Mouse (Mus musculus) cerebellum, adult 11 months (tissue): ENCODE results near the gene Msh3.
A peak's percentile ranks its signal among the peaks of the same experiment; 100 is the strongest.
"Not testable (repeated sequence)": the region's sequence is repeated elsewhere in the genome, so short reads cannot be mapped to it uniquely, and the experiment has no call there.

Source experiments
- DNase-seq: peaks from one replicate; pipeline ENCODE4 v3.0.0; 2022

Msh3 gene

GRCm38 (mm10) chr13:92354456-92355271, at the start of gene Msh3, which contains the start of gene Dhfr:
Msh3 (minus strand) TSS chr13:92355003.
Dhfr (plus strand) TSS chr13:92354726.
- DNase-seq: peak; percentile 97

GRCm38 (mm10) chr13:92403496-92403895, 48.7 kb upstream of the Msh3 start:
- no peak for DNase-seq

GRCm38 (mm10) chr13:92402063-92402462, 47.3 kb upstream of the Msh3 start:
- no peak for DNase-seq

DNA sequence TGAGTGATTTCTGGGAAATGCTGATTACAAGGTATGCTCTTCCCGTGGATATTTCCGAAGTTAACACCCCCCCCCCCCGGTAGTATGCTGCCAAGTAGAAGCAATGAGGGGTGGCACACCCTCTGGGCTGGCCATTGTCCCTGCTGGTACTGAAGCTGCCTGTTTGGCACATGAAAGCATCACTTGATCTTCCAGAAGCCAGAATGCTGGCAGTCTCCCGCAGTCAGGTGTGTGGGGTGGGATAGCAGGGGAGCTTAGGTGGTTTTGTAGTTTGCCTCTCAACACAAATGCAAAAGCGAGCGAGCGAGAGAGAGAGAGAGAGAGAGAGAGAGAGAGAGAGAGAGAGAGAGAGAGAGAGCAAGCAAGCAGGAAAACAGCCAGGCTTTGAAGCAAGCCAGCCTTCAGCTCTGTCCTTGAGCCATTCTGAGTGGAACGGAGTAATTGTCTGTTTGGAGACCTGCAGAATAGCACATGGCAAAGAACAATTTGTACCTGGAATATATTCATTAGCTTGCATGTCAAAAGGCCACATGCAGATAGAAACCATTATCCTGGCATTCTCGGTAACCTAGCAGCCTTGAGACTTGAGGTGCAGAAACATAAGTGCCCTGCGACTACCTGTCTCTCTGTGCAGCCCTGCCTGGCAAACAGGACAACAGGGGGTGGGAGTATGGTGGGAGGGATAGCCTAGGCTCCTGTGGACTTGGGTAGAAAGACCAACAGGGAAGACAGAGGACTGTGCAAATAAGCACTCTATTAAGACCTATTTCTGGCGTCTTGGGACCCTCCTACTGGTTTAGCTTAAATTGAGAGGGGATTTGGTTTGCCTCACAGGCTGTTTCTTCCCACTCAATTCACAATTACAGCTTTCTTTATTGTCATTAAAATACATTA, 43.9 kb upstream of the Msh3 start:
- DNase-seq: peak; percentile 25

DNA sequence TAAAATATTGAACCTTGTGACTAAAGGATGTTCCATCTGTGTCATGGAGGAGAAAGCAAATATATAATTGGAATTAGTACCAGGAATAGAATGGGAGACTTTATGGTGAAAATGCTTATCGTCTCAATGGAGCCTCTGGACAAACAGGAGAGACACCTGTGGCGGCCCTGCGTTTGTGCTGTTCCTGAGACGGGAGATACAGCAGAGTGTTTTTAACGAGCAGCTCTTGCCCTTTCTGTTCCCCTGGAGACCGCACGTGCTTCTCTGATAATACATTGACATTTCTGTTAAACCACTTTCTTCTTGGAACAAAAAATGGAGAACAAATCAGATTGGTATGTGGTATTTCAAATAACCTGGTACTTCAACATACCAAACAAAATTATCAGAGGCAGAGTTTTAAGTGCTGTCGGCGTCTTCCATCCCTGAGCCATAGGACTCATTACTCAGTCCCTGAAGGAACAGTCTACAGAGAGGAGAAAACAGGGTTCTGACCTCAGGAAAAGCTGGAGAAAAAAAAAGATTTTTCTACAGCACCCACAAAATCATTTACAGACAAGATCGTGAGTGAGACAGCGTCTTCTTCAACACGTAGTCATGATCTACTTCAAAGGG, 38.4 kb upstream of the Msh3 start:
- DNase-seq: no peak

GRCm38 (mm10) chr13:92387367-92387766, 32.6 kb upstream of the Msh3 start:
- DNase-seq: no peak

DNA sequence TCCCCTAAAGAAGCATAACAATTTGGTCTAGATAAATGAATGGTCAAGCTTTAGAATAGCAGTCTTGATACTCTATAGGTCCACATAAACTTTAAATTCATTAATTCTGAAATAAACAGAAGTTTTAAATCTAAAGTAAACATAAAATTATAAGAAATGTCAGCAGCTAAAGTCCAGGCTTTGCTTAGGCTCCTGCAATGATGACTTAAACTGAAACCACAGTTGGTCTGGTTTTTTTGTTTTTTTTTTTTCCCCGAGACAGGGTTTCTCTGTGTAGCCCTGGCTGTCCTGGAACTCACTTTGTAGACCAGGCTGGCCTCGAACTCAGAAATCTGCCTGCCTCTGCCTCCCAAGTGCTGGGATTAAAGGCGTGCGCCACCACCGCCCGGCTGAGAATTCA, 16.7 kb upstream of the Msh3 start:
- not testable (repeated sequence) for DNase-seq

DNA sequence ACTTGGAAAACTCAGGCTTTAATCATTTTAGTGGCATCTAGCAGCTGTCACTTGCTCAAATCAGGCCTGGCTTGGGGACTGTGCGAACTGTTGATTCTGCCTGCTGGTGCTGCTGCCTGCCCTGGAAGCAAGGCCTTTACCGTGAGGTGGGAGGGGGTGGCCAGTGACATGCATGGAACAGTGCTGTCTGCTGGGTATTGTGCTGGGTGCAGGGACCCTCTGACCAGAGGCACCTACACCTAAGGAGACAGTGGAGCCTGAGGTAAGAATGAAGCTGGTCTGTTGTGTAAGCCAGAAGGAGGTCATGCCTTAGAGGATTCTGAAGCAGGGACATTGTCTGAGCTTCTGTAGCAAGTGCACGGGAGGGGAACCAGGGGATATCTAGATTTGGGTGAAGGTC, 16.0 kb upstream of the Msh3 start:
- no peak for DNase-seq

DNA sequence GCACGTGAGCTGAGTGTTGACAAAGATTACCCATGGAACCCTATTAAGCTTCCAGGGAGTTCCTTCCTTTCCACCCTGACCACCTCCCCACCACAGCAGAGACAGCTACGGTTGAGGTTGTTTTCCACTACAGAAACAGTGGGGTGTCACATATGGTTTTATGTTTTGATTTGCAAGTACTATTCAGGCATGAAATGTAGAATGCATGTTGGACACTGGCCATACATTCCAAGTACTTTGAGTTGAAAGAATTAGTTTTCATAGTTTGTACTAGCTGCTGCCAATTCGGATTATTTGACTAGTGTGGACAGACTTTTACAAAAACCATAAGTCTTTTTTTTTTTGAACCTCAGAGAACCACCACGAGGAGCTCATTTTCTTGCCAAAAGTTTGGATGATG, 10.5 kb upstream of the Msh3 start:
- no peak for DNase-seq

DNA sequence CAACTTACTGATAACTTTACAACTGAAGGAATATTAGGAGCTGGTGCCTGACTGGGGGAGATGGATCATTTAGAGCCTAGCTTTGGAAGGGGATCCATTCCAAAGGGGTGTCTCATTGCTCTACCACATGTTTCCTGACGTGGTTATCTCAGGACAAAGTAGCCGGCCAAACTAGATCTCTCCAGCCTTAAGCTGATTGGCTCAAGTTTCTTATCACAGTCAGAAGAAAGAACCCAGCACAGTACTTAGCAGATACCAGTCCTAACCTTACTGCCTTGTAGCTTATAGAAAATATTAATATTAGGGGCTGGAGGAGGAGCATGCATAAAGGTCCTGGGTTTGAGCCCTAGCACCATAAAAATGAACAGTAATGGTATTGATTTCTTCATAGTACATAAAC, 6.8 kb upstream of the Msh3 start:
- no peak for DNase-seq

- DNase-seq: no peak
Observed at GRCm38 (mm10) chr13:92357644-92358043, 2.8 kb upstream of the Msh3 start.

DNA sequence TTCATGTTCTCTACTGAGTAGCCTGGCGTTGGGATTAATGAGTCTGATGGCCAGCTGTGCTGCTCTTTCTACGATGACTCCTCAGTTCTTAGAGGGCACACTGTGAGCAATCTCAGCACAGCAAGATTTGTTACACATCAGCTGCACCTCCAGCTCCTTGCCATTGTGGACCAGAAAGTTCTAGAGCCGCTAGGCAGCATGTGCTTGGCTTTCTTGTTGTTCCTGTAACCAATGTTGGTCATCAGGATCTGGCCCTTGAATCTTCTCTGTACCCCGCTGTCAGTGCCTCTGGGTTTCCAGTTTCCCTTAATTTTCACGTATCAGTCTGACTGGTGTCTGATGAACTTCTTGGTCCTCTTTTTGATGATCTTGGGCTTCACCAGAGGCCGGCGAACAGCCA, 1.6 kb upstream of the Msh3 start:
- peak; percentile 10 for DNase-seq

GRCm38 (mm10) chr13:92355272-92355643, 455 bp upstream of the Msh3 start:
- no peak for DNase-seq

DNA sequence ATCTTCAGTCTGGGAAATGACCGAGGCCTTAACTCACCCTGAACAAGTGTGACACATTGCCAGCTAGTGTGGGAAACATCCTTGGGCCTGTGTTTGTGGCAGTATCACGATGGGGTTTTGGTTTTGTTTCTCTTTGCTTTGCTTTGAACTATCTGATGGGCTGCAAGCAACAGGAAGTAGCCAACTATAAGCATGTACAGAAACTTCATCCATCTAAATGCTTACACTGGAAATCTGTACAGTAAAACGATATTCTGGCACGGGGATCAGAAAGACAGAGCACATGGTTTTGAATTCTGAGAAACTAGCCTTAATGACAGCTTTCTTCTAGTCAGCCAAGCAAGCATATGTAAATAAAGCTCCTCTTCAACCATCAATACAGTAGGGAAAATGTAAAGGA, 847 bp downstream of the Msh3 start:
- DNase-seq: no peak

GRCm38 (mm10) chr13:92351100-92351499, 3.7 kb downstream of the Msh3 start:
- DNase-seq: no peak

GRCm38 (mm10) chr13:92346338-92346737, 8.5 kb downstream of the Msh3 start:
- DNase-seq: no peak

GRCm38 (mm10) chr13:92344033-92344432, 10.8 kb downstream of the Msh3 start:
- DNase-seq: no peak

- DNase-seq: no peak
Observed at GRCm38 (mm10) chr13:92339787-92340186, 15.0 kb downstream of the Msh3 start.

- no peak for DNase-seq
Observed at GRCm38 (mm10) chr13:92337773-92338462, 16.9 kb downstream of the Msh3 start.

DNA sequence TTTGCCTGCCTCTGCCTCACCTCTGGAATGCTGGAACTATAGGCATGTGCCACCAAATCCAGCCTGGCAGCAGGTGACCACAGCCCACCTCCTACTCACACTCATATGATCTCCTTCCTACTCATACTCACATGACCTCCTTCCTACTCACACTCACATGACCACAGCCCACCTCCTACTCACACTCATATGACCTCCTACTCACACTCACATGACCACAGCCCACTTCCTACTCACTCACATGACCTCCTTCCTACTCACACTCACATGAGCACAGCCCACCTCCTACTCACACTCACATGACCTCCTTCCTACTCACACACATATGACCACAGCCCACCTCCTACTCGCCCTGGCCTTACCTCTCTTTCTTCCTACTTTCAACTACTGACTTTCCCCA, 17.9 kb downstream of the Msh3 start:
- DNase-seq: no peak

- no peak for DNase-seq
Observed at GRCm38 (mm10) chr13:92332103-92332879, 22.5 kb downstream of the Msh3 start.

GRCm38 (mm10) chr13:92330621-92331020, 24.2 kb downstream of the Msh3 start:
- DNase-seq: no peak
